Mouse (Mus musculus) brain, embryonic 14.5 days (tissue): ENCODE measurements at regions not wholly inside any gene's neighbourhood (a gene's known extent, or its start where the extent isn't known, plus 50 kb on each side); places are given as distances from the start of the nearest gene placed in this dataset.

ENCODE experiments used
- CTCF ChIP-seq: fragments of 200-500 bp; IDR thresholded peaks from 2 replicates; pipeline ENCODE4 v1.5.1; 2012; ENCODE audit warnings: inconsistent platforms, mild to moderate bottlenecking, moderate library complexity, borderline replicate concordance; ENCODE audit not compliant: insufficient read depth, insufficient read length; ENCODE audit errors: extremely low read depth
- POLR2A ChIP-seq: fragments of 200-500 bp; IDR thresholded peaks from 2 replicates; pipeline ENCODE4 v1.6.1; 2012; ENCODE audit warnings: mild to moderate bottlenecking, inconsistent platforms, borderline replicate concordance; ENCODE audit not compliant: poor library complexity, insufficient read depth, insufficient read length, severe bottlenecking; ENCODE audit errors: extremely low read depth

DNA sequence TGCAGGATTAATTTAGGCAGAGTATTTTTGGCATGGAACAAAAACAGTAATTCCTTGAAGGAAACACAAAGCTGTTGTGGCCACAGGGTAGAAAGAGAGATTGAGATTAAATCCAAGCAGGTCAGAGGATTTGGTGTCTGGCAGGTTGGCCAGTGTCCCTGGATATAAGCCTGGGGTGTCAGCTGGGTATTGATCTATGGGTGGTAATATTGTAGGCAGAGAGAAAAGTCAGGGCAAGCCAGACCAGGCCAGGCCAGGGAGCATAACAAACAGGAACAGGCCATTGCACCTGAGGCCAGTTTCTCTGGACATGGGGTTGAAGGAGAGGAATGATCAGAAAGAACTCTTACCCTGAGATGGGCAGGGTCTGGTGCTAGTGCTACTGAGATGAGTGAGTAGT, 61.8 kb downstream of the Zfp281 start:
- TF ChIP-seq CTCF, result no peak
- TF ChIP-seq POLR2A, result no peak
